Mouse (Mus musculus) brain, adult 2 months (tissue): ENCODE results near the gene Slc25a28.

Source experiments
- DNase-seq: peaks from one replicate; pipeline ENCODE4 v3.0.0; 2011; ENCODE audit warnings: low read depth, low spot score

The Slc25a28 gene

GRCm38 (mm10) chr19:43678467-43679003 lies 3.9 kb upstream of the Slc25a28 start:
- no peak for DNase-seq

- peak; percentile 83 for DNase-seq
These were observed 1.1 kb upstream of the Slc25a28 start for GRCm38 (mm10) chr19:43675525-43676400.

GRCm38 (mm10) chr19:43674316-43674689 lies 378 bp downstream of the Slc25a28 start:
- no peak for DNase-seq

- no peak for DNase-seq
These were observed 967 bp downstream of the Slc25a28 start for GRCm38 (mm10) chr19:43673513-43674315.

DNA sequence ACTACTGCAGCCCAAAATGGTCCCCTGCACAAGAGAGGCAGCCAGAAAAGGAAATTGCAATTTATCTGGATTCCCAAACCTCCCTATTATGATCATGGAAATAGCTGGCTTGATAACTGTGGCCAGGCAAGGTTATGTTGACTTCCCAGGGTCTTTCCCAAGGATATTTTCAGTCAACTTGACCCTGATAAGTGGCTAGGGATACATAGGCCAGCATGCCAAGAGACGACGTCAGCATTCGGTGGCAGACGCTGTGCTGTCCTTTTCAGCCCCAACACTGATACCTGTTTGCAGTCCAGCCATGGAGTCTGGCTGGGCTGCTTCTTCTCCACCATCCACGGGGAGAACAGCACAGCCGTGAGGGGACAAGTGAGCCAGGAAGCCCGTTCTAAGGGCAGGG lies 3.6 kb downstream of the Slc25a28 start:
- no peak for DNase-seq

DNA sequence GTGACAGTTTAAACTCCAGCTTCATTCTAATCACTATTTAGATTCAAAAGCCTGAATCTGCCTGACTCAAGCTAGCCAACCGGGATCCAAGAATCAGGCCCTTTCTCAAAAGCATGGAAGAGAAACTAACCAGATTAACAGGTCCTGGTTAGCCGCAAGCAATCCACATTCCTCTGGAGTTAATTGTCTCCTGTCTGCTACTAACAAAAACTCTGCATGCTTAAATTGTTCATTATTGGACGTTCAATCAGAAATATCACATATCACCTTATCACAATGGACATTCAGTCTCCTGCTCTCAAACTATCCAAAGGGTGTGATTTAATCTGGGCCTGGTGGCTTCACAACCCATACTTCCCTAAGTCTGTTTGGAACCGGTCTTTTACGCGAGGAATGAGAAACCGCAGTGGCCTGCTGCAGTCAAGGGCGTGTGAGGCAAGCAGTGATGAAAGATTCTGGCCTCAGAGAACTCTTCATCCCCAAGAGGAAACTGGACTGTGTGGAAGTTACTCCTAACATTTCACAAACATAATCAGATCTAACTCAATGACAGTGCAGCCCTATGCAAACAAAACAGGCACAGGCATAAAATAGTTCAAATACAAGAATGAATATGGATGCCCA lies 5.4 kb downstream of the Slc25a28 start:
- DNase-seq = no peak

DNA sequence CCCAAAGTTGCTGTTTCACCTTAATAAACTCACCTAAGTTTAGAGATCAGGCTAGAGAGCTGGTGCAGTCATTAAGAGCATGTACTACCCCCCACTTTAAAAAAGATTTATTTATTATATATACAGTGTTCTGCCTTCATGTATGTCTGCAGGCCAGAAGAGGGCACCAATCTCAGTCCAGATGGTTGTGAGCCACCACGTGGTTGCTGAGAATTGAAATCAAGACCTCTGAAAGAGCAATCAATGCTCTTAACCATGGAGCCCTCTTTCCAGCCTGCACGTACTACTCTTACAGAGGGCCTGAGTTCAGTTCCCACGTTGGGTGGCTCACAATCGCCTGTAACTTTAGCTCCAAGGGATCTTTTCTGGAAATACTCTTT lies 7.3 kb downstream of the Slc25a28 start:
- peak; percentile 64 for DNase-seq

GRCm38 (mm10) chr19:43666661-43667429 lies 7.8 kb downstream of the Slc25a28 start:
- DNase-seq = no peak

GRCm38 (mm10) chr19:43665441-43666048 lies 9.1 kb downstream of the Slc25a28 start:
- DNase-seq = peak; percentile 82

DNA sequence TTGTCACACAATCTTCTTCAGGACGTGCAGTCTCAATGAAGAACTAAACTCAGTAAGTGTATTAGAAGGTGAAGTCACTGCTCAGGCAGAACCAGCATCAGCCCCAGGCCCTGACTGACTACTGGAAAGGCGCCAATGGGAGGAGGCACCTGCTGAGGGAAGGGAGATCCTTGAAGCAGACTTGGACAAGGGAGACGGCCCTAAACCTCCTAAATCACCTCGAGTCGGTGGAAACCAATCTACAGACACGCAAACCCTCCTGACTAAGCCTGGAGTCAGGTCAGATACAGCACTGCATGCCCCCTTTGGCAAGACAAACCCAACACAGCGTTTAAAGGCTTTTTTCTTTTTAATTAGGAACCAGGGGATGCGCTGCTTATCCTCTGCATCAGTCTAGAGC lies 11.2 kb downstream of the Slc25a28 start:
- DNase-seq = no peak

DNA sequence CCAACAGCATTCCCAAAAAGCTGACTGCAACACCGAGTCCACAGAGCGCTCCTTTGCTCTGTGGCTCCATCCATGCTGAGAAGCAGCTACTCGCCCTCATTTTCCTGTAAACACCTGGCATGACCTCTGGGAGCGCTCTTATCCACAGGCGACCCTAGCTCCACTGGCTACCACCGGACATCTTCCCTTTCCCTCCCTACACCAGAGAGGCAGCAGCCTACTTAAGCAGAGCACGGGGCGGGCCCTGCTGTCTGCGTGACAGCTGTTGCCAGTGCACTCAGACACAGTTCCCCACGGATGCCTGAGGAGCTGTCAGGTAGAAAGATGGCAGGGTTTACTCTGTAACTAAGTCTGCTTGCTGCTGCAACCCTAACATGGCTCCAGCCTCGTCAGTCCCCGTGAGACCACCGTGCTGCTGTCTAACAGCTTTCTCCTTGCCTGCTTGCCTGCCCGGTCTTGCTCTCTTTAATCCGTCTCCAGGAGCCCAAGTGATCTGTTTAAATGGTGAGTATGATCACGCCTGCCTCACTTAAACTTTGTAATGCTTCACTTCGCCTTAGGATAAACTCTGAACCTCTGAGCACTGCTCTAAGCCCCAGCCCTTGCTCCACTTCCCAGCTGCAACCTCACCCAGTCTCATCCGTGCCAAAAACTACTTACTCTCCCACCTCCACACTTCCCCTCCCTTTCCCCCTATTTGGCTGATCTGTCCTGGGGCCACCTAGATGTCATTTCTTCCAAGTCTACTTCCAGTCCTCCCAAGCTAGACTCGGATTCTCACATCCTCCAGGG lies 12.3 kb downstream of the Slc25a28 start:
- peak; percentile 48 for DNase-seq

DNA sequence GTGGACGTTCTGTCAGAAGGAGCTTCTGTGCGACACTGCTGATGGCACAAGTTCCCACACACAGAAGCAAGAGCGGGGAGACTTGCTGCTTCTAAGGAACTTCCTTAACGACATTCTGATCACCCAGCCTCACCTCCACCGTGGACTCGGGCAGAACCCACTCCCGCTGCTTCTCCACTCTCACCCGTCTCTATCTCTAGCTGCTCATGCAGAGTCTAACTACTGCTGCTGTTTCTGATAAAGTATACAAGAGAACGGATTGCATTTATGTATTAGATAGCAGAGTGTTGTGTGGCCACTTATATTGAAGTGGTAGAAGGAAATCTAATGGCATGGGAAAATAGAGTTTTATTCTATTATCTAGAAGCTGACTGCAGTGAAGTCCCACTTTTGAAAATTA lies 13.9 kb downstream of the Slc25a28 start:
- no peak for DNase-seq

GRCm38 (mm10) chr19:43659632-43660031 lies 15.0 kb downstream of the Slc25a28 start:
- DNase-seq = no peak

DNA sequence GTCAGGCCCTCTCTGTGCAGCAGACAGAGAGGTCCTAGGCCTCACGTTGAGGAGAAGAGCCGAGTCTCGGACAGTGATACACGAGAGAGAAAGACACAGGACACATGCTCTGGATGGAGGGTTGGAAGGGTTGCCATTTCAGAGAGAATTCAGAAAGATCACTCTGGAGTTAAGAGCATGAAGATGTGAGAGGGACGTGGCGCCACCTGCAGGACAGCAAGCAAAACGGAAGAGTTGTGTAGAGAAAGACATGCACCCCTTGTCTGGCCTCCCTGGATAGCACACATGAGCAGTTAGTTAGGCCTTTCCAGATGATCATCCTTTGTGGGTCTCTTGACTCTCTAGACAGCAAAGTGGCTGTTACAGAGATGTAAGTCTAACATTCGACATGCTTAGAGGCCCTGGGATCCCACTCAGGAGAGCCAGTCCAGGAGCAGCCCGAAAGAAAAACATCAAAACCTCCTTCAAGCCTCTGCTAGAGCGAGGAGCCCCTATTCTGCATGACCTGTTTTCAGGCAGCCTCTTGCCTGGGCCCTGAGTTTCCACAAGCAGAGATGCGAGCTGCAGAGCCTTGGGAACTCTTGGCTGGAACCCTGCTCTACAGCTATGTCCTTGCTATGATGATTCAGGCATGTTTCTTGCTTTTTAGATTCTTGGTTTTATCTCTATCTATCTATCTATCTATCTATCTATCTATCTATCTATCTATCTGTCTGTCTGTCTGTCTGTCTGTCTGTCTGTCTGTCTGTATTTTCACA lies 18.8 kb downstream of the Slc25a28 start:
- DNase-seq = peak; percentile 88

GRCm38 (mm10) chr19:43651241-43651785 lies 23.4 kb downstream of the Slc25a28 start:
- DNase-seq = no peak

GRCm38 (mm10) chr19:43648343-43648742 lies 26.3 kb downstream of the Slc25a28 start:
- DNase-seq = no peak

DNA sequence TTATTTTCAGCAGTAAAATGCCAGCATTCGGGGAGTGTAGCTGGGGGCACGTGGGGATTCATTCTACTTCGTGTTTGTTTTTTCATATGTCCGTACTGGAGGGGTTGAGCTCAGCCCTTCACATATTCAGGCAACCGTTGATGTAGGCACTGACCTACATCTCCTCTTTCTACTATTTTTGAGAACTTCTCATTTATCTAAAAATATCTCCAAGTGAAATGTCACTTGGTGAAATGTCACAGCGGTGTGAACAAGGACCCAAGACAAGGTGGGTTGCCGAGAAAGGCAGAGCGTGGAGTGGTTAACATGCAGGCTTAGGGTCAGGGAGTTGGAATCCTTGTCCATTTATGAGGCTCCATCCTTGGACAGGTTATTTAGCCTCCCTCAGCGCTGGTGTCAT lies 27.4 kb downstream of the Slc25a28 start:
- no peak for DNase-seq

DNA sequence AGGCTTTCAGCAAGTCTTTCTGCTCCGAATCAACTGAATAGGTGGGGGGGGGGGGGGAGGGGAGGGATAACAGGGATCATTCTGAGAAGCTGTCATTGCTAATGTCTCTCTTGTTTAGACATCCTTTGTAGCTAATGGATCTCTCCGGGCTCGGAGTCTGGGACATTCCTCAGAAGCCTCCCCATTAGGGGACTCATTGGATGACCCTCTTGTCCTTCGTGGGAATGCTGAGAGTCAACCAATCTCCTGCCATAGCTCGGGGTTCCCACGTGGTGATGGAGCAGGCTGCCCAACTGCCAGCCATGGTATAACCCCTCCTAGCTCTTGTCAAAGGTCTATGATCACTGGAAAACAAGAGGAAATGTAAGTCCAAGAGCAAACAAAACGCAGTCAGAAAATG lies 27.8 kb downstream of the Slc25a28 start:
- no peak for DNase-seq

DNA sequence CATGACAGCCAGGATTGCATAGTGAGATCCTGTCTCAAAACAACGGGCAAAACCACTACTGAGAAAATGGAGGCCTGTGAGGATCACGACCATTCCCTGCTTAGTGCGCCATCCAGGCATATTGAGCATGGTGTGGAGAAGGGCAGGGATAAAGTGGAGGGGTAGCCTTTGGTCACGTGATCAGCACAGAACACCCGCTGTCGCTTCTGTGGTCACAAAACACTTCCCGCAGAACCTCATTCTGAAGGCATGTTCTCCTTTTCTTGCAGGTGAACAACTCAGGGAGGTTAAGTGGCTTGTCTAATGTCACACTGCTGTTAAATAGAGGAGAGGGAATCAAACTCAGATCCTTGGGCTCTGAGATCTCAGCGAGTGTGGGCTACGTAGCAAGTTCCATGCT lies 29.2 kb downstream of the Slc25a28 start:
- DNase-seq = no peak
